Mouse (Mus musculus): ENCODE measurements around the gene Tns4. TPM values are rescaled to one million over a fixed set of nuclear protein-coding genes. Genes with fewer than 3 reads are reported as not detected.

Gene Tns4
- polyA plus RNA-seq, 1 experiment = not detected

DNA sequence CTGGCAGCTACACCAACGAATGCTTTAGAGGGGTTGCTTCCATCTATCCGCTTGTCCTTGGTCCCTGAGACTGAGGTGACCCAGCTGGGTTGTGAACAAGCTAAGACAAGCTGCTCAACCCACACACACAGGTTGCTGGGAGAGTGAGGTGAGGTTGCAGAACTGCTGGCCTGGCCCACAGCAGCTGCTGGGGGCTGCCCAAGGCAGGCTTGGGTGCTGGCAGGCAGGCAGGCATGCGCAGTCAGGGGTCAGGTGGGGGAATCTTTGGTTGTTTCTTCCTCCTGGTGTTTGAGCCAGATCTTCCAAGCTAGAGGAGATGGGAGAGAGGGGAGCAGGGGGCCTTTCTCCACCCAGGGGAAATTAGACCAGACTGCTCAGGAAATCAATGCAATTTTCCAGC, 28.7 kb downstream of the Tns4 start:
- Histone ChIP-seq H3K4me1 (ENCODE audit: control insufficient read depth, insufficient read depth, insufficient read length, low read length) (peaks cover 4% of the 10 kb centered on the region; the same call in 1 of the 2 replicates), H3K4me3 (ENCODE audit: insufficient read depth, low read depth, low read length) (no peak overlapping the region), H3K27ac (replicated peaks; ENCODE audit: low read depth, low read length) (0 out of 2 replicates have a peak overlapping the region, but pooled peaks have one; percentile 31)

DNA sequence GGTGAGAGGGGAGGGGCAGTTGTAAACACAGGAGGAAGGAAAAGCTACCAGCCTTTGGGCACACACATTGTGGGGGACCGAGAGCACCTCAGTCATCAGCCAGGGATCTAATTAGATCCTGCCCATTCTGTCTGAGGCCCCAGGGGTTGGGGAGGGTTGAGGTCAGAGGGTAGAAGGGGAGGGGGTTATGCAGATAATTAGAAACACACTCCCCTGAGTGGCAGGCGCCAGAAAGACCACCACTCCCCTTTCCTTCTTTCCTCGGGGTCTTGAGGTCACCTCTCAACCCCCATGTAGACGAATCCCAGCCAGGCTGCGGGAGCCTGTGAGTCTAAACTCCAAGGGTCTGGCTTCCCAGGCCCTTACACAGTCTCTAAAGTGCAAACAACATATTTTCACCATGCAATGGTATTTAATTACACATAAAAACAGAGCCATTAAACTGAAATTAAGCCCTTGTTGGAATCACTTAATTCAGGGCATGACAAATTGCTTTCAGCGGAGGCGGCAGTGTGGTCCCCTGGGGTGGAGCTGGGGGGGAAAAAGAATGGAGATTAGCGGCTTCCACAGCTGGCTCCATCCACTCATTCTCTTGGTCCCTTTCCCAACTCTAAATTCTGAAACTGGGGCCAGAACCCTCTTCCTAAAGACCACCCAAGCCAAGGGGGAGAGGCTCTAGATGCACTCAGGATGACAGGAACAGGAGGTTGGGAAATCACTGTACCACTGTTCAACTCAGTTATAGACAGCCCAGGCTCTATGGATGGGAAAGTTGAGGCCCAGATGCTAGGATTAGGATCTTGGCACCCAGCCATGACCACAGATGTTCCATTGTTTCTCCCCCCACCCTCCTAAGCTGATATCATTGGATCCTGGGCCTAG, 33.3 kb downstream of the Tns4 start:
- Histone ChIP-seq H3K4me1 (ENCODE audit: control insufficient read depth, insufficient read depth, insufficient read length, low read length) (peaks cover 4% of the 10 kb centered on the region; the same call in 1 of the 2 replicates), H3K27ac (replicated peaks; ENCODE audit: low read depth, low read length) (no peak overlapping the region), H3K4me3 (ENCODE audit: insufficient read depth, low read depth, low read length) (no peak overlapping the region)

DNA sequence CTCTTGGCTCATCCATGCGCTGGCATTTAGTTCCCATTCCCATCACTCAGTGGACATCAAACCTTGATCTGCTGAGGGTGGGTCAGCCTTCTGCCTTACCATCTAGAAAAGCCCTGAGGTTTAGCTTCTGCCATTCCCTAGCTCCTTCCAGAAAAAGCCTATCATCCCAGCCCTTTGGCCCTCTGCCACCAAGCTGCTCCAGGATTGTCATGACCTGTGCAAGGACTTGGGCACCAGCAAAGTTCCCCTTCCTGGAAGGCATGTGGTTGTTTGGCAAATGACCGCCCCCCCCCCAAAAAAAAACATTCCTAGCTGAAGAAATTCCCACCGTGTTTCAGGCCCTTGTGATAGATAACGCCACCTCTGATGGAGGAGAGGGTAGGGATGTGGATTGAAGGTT, 34.0 kb downstream of the Tns4 start:
- Histone ChIP-seq H3K27ac (replicated peaks; ENCODE audit: low read depth, low read length) (no peak overlapping the region), H3K4me1 (ENCODE audit: control insufficient read depth, insufficient read depth, insufficient read length, low read length) (no peaks in the 10 kb centered on the region), H3K4me3 (ENCODE audit: insufficient read depth, low read depth, low read length) (no peak overlapping the region)

DNA sequence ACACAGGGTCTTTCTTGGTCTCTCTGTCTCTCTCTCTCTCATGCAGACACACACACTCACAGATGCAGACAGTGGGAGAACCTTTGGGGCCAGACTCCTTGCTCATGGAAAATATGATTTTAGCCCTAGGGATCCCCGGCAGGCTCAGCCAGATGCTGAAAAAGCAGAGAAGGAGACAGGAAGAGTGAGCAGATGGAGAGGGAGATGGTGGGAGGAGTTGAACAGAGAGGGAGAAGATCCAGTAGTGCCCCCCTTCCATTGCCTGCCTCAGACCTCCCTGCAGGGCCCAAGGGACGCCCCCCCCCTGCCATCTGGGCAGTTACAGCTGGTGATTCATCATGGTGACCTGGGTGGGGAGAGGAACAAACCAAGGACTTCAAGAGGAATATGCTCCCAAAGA, 41.5 kb downstream of the Tns4 start:
- H3K4me1 ChIP-seq (ENCODE audit: control insufficient read depth, insufficient read depth, insufficient read length, low read length) = peaks cover 31% of the 10 kb centered on the region
- H3K4me3 ChIP-seq (ENCODE audit: insufficient read depth, low read depth, low read length) = no peak overlapping the region
- H3K27ac ChIP-seq (replicated peaks; ENCODE audit: low read depth, low read length) = peak overlapping the region; percentile 19

DNA sequence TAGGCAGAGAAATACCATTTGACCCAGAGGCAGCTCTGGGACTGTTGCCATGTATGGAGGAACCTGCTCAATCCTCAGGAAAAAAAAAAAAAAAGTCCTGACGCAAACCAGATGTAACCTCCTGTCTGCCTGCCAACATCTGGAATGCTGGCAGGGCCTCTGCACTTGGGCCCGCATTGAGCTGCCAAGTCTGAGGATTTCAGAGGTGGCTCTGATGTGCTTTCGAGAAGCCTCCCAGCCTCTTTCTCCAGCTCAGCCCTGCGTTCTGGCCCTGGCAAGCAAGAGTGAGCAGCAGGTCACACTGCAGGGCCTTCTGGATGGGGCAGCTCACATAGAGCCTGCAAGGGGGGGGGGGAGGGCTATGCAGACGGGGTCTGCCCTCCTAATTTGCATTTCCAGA, 42.0 kb downstream of the Tns4 start:
- Histone ChIP-seq H3K4me3 (ENCODE audit: insufficient read depth, low read depth, low read length) (no peak overlapping the region), H3K27ac (replicated peaks; ENCODE audit: low read depth, low read length) (peak overlapping the region; percentile 96), H3K4me1 (ENCODE audit: control insufficient read depth, insufficient read depth, insufficient read length, low read length) (peaks cover 35% of the 10 kb centered on the region)

DNA sequence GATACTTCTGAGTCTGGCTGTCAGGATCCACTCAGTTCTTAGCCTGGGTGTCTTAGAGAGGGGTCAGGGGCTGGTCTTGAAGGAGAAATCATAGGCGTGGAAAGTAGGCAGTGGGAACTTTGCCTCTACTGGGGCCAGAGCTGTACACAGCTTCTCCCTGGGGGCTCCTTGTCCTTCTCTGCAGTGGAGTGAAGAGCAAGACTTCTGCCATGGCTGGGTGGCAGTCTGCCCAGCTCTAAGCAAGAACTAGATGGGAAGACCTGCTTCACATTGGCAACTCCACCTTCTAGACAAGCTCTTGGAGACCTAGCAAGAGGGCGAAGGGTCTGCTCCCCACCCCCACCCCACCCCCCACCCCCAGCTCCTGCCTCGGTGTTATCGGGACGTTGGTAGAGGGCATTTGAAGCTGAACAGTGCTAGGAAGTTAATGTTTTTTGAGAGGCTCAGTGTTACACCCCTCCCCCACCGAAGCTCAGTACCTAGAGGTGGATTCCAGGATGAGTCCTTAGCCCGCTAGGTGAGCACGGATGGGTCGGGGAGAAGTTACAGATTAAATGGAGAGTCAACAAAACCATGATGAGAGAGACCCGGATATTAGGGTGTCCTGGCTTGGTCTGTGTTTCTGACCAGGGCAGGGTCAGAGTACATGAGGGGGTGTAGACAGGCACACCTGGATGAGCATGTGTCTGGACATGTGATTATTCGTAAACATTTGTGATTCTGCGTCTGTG, 43.8 kb downstream of the Tns4 start:
- Histone ChIP-seq H3K4me1 (ENCODE audit: control insufficient read depth, insufficient read depth, insufficient read length, low read length) (peaks cover 35% of the 10 kb centered on the region), H3K4me3 (ENCODE audit: insufficient read depth, low read depth, low read length) (no peak overlapping the region), H3K27ac (replicated peaks; ENCODE audit: low read depth, low read length) (peak overlapping the region; percentile 96)

DNA sequence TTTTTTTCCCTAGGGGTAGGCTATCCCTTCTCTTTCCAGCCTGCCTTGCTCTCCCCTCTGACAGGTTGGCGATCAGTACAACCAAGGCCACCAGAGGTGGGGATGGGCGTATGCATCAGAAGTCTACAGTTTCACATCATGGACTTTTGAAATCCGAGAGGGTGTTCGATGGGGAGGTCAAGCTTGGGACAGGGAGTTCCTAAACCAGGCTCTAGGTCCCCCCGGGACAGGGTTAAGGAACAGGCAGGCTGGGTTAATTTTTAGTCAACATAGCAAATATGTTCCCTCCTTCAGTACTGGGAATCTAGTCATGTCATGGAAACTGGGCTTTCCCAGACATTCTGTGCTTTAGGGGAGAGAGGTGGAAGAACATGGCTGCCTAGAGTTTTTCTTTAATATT, 44.8 kb downstream of the Tns4 start:
- H3K27ac ChIP-seq (replicated peaks; ENCODE audit: low read depth, low read length) = peak overlapping the region; percentile 81

DNA sequence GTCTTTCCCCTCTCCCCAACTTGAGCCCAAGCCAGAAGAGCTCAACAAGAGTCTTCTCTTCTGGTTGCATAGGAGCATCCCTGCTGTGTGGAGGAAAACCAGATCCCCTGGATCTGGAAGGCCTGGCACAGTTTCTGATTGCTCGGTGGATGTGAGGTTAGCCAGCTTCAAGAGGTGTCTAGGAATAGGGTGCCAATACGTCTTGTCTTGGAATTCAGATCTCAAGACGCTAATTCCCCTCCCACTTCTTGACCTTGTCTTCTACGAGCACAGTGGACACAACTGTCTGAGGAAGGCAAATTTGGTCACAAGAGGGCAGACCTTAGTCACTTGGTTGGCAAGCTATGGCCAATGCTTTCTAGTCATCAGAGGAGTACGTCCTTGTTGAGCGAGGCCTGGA, 45.5 kb downstream of the Tns4 start:
- no peak overlapping the region for H3K4me3 ChIP-seq (ENCODE audit: insufficient read depth, low read depth, low read length)
- peaks cover 35% of the 10 kb centered on the region for H3K4me1 ChIP-seq (ENCODE audit: control insufficient read depth, insufficient read depth, insufficient read length, low read length)
- peak overlapping the region; percentile 45 for H3K27ac ChIP-seq (replicated peaks; ENCODE audit: low read depth, low read length)

More for the DNA sequence above, 44.8 kb downstream of the Tns4 start:
- no peak overlapping the region for H3K4me3 ChIP-seq (ENCODE audit: insufficient read depth, low read depth, low read length)
- H3K4me1 ChIP-seq (ENCODE audit: control insufficient read depth, insufficient read depth, insufficient read length, low read length) = peaks cover 35% of the 10 kb centered on the region

DNA sequence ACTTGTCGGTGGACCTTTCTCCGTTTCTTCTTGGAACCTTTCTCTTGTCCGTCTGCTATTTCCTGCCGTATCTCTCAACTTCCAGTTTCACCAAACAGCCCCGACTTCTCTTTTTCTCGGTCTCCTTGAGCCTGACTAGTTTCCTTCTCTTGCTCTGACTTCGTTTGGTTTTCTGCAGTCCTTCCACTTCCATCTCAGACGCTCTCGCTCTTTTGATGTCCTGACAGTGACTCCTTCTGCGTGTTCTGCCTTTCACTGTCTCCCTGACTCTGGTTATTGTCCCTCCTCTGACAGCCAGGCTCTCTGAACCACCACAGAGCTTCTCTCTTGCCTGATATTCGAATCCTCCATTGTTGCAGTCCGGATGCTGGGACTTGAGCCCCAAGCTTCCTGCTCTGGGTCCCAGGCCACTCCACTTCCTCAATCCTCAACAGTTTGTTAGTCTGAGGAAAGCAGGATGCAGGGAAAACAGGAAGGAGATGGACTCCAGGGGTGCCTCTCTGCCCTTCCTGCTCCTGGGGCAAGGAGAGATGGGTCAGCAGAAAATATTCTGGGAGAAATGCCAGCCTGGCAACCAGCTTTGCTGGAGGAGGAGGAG, 46.2 kb downstream of the Tns4 start:
- Histone ChIP-seq H3K4me1 (ENCODE audit: control insufficient read depth, insufficient read depth, insufficient read length, low read length) (peaks cover 33% of the 10 kb centered on the region), H3K27ac (replicated peaks; ENCODE audit: low read depth, low read length) (peak overlapping the region; percentile 94), H3K4me3 (ENCODE audit: insufficient read depth, low read depth, low read length) (peak overlapping the region; percentile 65)

DNA sequence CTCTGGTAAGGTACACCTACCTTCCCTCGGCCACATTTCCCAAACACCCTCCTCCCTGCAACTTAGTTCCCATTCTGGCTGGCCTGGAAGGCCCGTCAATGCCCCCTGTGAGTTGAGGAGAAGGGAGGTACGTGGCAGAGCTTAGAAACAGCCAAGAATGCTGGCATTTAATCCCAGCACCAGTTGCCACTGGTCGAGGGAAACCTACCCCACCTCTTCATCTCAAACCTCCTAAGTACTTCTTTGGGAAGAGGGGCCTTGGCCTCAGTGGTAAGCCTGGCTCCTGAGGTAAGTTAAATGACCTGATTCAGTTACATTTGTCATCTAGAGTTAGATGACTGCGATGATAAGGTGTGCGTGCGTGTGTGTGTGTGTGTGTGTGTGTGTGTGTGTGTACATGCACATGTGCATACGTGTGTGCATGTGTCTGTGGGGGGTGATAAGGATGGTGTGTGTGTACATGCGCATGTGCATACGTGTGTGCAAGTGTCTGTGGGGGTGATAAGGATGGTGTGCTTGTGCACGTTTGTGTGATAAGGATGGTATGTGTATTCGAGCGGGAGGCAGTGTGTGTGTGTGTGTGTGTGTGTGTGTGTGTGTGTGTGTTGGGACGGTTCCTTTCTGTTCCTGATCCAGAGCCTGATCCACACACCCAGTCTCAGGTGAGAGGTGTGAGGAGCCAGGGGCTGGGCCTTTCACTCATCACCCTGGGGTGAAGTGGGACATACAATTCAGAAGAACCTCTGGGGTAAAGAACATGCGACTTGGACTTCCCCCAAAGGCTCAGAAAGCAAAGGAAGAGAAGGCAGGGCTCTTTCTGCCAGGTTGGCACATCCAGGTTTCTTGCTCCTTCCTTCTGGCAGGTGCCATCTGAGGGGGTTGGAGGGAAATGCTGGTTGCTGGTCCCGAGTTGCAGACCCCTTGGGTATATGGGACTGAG, 47.0 kb downstream of the Tns4 start:
- Histone ChIP-seq H3K4me3 (ENCODE audit: insufficient read depth, low read depth, low read length) (peak overlapping the region; percentile 65), H3K4me1 (ENCODE audit: control insufficient read depth, insufficient read depth, insufficient read length, low read length) (peaks cover 29% of the 10 kb centered on the region), H3K27ac (replicated peaks; ENCODE audit: low read depth, low read length) (peak overlapping the region; percentile 94)

DNA sequence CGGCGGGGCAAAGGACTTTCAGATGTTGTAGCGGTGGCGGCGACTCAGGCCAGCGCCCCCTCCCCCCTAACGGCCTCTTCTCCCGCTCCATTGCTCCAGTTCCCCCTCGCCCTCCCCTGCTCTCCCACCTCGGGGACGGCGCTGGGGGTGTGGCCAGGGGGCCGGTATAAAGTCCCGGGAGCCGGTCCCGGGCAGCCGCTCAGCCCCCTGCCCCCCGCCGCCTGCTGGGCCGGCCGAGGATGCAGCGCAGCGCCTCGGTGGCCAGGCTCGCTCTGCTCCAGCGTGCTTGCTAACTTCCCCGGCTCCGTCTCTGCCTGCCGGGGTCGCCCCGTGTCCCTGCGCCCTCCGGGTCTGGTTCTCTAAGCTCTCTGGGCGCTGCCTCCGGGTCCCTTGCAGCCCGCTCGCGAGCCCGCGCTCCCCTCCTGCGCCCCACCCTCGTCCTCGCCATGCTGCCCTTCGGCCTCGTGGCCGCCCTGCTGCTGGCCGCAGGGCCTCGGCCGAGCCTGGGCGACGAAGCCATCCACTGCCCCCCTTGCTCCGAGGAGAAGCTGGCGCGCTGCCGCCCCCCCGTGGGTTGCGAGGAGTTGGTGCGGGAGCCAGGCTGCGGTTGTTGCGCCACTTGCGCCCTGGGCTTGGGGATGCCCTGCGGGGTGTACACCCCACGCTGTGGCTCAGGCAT, 47.9 kb downstream of the Tns4 start, which contains the start of gene Igfbp4:
Igfbp4 (plus strand) TSS at position 194 of the 679 bp plus-strand sequence.
- peaks cover 22% of the 10 kb centered on the region for H3K4me1 ChIP-seq (ENCODE audit: control insufficient read depth, insufficient read depth, insufficient read length, low read length)
- peak within 1 kb of the TSS; percentile 94 for H3K27ac ChIP-seq (replicated peaks; ENCODE audit: low read depth, low read length)
- H3K4me3 ChIP-seq (ENCODE audit: insufficient read depth, low read depth, low read length) = peak within 1 kb of the TSS; percentile 65

DNA sequence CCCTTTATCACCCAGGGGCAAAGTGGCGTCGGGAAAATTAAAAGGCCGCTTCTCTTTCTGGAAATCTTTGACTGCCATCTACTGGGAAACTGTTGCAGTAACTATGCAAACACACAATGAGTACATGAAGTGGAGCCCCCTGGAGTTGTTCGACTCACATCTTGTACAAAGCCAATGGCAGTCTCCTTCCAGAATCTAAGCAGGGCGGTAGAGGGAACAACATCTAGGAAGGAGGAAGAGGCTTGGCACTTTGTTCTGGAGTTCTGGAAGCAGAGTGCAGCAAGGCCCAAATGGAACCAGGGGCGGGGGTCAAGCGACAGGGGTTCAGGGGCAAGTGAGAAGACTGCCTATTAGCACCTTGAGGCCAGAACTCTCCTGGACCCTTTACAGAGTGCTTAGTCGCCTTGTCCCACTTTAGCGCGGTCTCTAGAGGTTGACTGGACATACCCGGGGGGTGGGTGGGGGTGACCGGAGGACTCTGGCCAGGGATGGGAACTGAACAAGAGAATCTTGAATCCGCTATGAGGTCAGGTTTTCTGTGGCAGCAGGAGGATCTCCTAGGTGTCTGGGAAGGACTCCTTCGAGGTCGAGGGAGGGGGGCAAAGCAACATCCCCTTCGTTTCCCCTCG, 48.6 kb downstream of the Tns4 start:
- Histone ChIP-seq H3K4me3 (ENCODE audit: insufficient read depth, low read depth, low read length) (peak overlapping the region; percentile 65), H3K4me1 (ENCODE audit: control insufficient read depth, insufficient read depth, insufficient read length, low read length) (peaks cover 14% of the 10 kb centered on the region), H3K27ac (replicated peaks; ENCODE audit: low read depth, low read length) (peak overlapping the region; percentile 1; the same call in 1 of the 2 replicates)

DNA sequence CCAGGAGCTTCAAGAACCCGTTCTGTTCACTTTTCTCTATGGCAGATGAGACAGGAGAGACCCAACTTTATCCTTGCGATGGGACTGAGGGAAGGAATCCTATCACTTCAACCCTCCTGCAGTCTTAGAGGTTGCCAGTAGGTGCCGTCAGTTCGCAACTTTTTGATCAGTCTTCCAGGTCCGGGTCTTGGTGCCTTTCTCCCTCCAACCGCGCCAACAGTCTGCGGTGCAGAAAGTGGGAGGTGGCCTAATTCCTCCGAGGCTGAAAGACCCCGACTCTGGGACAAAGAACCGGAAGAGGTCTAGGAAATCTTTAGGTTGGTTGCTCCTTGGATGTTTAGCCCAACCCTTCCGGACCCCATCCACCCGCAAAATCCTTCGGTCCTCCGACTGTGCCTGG, 49.3 kb downstream of the Tns4 start:
- Histone ChIP-seq H3K4me1 (ENCODE audit: control insufficient read depth, insufficient read depth, insufficient read length, low read length) (peaks cover 11% of the 10 kb centered on the region), H3K27ac (replicated peaks; ENCODE audit: low read depth, low read length) (no peak overlapping the region), H3K4me3 (ENCODE audit: insufficient read depth, low read depth, low read length) (peak overlapping the region; percentile 65)
